Mouse (Mus musculus): Measurements from ENCODE around the gene Dll4.

Dll4 gene

DNA sequence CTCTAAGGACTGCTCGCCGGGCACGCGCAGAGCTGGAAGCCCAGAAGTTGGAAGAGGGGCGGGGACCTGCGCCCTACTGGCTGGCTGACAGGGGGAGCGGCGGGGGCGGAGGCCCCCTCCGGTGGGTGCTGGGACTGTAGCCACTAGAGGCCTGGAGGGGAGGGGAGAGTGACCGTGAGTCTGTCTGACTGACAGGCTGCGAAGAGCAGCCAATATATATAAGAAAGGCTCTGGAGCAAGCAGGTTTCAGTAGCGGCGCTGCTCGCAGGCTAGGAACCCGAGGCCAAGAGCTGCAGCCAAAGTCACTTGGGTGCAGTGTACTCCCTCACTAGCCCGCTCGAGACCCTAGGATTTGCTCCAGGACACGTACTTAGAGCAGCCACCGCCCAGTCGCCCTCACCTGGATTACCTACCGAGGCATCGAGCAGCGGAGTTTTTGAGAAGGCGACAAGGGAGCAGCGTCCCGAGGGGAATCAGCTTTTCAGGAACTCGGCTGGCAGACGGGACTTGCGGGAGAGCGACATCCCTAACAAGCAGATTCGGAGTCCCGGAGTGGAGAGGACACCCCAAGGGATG is at the start of gene Dll4:
Gene Dll4 (plus strand): TSS at position 217 of the 576 bp plus-strand sequence.
- DNase-seq (ENCODE audit: low read depth, low spot score), result no peak

- no peak for DNase-seq (ENCODE audit: low read depth, low spot score)
These were observed 48.7 kb upstream of the Dll4 start for GRCm38 (mm10) chr2:119276926-119277325.

DNA sequence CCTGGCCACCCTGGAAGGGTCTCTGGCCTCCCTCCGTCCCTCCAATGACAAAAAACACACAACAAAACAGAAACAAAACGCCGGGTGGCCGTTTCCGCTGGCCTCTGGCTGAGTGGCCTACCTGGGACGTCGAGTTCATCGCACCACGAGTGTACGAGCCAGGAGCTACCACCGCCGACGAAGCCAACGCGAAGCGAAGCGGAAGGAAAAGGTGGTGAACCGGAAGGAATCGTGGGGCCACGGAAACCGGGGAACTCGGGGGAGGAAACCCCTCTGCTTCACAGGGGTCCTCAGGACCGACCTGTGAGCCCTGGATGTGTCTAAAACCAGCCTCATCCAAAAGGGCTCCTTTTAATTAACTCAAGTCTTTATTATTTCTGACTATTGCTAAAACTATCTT is 47.8 kb upstream of the Dll4 start:
- no peak for DNase-seq (ENCODE audit: low read depth, low spot score)

DNA sequence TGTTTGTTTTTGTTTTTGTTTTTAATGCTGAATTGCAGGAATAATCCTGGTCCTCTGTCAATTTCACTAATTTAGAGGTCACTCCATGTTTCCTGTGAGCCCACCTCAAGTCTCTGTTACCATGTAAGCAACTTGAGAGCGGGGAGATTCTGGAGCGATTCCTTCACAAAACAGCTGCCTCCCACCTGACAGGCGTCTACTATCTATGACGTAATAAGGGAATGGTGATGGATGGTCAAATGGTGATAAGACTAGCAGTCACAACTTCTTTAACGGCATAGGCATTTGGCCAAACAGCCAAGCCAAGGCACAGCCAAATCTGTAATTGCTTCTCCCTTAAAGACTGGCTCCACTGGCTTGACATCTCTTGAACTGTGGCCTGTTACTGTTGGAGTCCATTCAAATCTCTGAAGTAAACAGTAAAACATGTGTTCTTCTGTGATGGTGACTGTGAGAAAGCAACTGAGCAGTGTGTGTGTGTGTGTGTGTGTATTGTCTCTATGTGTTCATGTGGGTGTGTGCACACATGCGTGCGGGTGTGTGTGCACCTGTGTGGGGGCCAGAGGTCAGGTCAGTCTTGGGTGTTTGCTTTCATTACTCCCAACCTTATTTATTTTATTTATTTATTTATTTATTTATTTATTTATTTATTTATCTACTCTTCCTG is 43.6 kb upstream of the Dll4 start:
- DNase-seq (ENCODE audit: low read depth, low spot score), result no peak

- DNase-seq (ENCODE audit: low read depth, low spot score), result no peak
These were observed 38.2 kb upstream of the Dll4 start for GRCm38 (mm10) chr2:119287372-119287771.

GRCm38 (mm10) chr2:119288270-119288882 is 37.2 kb upstream of the Dll4 start, which contains the start of gene Vps18:
TSS of gene Vps18 (plus strand) at chr2:119288740.
- peak; percentile 97 for DNase-seq (ENCODE audit: low read depth, low spot score)

- no peak for DNase-seq (ENCODE audit: low read depth, low spot score)
These were observed 36.6 kb upstream of the Dll4 start for GRCm38 (mm10) chr2:119289014-119289416.

- no peak for DNase-seq (ENCODE audit: low read depth, low spot score)
These were observed 33.3 kb upstream of the Dll4 start for GRCm38 (mm10) chr2:119292281-119292680.

DNA sequence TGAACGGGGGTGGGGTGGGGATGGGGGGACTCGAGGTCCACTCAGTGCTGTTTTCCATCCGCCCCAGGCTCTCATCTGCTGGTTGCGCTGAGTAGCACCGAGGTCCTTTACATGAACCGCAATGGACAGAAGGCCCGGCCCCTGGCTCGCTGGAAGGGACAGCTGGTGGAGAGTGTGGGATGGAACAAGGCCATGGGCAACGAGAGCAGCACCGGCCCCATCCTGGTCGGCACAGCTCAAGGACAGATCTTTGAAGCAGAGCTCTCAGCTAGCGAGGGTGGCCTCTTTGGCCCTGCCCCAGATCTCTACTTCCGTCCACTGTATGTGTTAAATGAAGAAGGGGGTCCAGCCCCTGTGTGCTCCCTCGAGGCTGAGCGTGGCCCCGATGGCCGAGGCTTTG is 32.7 kb upstream of the Dll4 start:
- no peak for DNase-seq (ENCODE audit: low read depth, low spot score)

GRCm38 (mm10) chr2:119293311-119293710 is 32.3 kb upstream of the Dll4 start:
- DNase-seq (ENCODE audit: low read depth, low spot score), result no peak

DNA sequence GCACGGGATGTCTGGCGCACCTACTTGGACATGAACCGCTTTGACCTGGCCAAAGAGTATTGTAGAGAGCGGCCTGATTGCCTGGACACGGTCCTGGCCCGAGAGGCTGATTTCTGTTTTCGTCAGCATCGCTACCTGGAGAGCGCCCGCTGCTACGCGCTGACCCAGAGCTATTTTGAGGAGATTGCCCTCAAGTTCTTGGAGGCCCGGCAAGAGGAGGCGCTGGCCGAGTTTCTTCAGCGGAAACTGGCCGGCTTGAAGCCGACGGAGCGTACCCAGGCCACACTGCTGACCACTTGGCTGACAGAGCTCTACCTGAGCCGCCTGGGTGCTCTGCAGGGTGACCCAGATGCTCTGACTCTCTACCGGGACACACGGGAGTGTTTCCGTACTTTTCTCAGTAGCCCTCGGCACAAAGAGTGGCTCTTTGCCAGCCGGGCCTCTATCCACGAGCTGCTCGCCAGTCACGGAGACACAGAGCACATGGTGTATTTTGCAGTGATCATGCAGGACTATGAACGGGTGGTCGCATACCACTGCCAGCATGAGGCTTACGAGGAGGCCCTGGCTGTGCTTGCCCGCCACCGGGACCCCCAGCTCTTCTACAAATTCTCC is 31.7 kb upstream of the Dll4 start:
- DNase-seq (ENCODE audit: low read depth, low spot score), result no peak

GRCm38 (mm10) chr2:119294411-119294810 is 31.2 kb upstream of the Dll4 start:
- no peak for DNase-seq (ENCODE audit: low read depth, low spot score)

DNA sequence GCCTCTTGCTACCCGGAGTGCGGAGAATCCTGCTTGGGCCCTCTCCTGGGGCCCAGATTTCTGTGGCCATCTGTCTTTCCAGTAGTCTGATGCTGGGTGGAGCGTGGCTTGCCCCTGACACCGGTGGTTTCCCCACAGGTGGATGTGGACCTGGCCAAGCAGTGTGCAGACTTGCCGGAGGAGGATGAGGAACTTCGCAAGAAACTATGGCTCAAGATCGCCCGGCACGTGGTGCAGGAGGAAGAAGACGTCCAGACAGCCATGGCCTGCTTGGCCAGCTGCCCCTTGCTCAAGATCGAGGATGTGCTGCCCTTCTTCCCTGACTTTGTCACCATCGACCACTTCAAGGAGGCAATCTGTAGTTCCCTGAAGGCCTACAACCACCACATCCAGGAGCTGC is 28.8 kb upstream of the Dll4 start:
- DNase-seq (ENCODE audit: low read depth, low spot score), result no peak

GRCm38 (mm10) chr2:119297506-119297905 is 28.1 kb upstream of the Dll4 start:
- DNase-seq (ENCODE audit: low read depth, low spot score), result no peak

DNA sequence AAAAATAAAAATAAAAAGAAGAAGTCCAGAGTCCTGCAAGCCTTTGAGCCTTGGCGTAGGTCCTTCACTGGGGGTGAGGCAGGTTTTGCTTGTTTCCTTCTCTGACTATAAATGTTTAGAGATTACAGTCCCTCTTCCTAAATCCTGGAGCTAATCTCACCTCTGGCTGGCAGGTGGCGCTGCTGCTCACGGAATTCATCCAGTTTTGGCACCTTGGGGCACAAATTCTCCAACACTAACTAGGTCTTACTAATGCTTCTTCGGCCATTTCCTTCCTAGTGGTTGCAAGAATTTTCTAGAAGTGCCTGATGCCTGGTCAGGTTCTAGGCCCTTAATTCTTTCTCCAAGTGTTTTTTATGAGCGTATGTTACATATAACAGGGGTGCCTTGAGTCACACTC is 27.3 kb upstream of the Dll4 start:
- no peak for DNase-seq (ENCODE audit: low read depth, low spot score)

GRCm38 (mm10) chr2:119298839-119299238 is 26.7 kb upstream of the Dll4 start:
- DNase-seq (ENCODE audit: low read depth, low spot score), result no peak

GRCm38 (mm10) chr2:119299981-119300818 is 25.4 kb upstream of the Dll4 start:
- peak; percentile 76 for DNase-seq (ENCODE audit: low read depth, low spot score)

DNA sequence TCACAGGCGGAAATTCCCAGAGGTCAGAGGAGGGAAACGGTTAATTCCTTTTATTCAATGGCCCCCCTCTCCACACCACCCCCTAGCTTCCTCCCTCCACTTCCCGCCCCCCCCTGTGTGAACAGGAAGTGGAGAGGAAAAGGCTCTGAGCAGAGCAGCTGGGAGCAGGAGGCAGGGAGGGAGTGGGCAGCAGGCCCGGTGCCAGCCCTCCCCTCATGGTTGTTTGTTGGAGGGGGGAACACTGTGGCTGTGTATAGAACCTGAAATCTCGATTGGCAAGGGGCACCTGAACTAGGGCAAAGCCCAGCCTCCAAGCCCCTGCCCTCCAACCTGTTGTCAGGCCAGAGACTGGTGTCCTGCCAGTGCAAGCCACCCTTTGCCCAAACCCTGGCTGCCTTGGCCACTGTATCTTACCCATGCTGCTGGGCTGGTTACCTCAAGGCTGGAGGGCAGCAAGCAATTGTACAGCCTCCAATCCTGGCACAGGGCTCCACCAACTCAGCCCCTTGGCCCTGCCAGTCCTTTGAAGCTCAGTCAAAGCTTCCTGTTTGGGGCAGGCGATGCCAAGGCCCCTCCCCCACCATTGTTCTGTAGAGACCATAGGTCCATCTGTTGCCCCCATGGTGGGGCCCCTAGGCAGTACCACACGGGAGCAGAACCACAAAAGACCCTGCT is 24.6 kb upstream of the Dll4 start:
- no peak for DNase-seq (ENCODE audit: low read depth, low spot score)

GRCm38 (mm10) chr2:119302876-119303275 is 22.7 kb upstream of the Dll4 start:
- no peak for DNase-seq (ENCODE audit: low read depth, low spot score)

GRCm38 (mm10) chr2:119304391-119304790 is 21.2 kb upstream of the Dll4 start:
- no peak for DNase-seq (ENCODE audit: low read depth, low spot score)

GRCm38 (mm10) chr2:119304798-119305208 is 20.8 kb upstream of the Dll4 start:
- no peak for DNase-seq (ENCODE audit: low read depth, low spot score)

Measured in embryo, embryonic 11.5 days (tissue).